Mouse (Mus musculus): ENCODE results near the gene Cyp2d26. TPM values are rescaled to one million over a fixed set of nuclear protein-coding genes. Genes with fewer than 3 reads are reported as not detected.

Cyp2d26 gene
- polyA plus RNA-seq, 1 experiment from 2014 or later = not detected

DNA sequence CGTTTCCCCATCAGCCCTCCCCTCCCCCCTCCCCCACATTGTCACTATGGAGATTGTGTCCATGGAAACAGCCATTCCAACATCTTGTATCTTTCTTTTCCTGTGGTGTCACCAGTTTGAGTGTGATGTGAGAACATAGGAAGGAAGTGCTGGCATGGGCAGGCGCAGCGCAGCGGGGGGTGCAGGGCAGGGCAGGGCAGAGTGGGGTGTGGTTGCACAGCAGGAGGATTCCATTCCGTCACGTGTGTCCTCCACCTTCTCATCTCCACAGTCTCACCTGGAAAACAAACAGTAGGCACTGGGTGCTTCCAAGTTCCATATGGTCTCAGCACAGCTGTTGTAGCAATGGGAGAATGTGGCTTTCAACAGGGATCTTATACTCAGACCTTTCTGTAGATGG is 15.4 kb upstream of the Cyp2d26 start:
- Histone ChIP-seq H3K9ac (ENCODE audit: low read depth, low read length) (no peak overlapping the region), H3K27ac (ENCODE audit: low read depth, low read length) (no peak overlapping the region)
- WGBS = 55% methylated on average over 6 of the region's 6 CpGs

DNA sequence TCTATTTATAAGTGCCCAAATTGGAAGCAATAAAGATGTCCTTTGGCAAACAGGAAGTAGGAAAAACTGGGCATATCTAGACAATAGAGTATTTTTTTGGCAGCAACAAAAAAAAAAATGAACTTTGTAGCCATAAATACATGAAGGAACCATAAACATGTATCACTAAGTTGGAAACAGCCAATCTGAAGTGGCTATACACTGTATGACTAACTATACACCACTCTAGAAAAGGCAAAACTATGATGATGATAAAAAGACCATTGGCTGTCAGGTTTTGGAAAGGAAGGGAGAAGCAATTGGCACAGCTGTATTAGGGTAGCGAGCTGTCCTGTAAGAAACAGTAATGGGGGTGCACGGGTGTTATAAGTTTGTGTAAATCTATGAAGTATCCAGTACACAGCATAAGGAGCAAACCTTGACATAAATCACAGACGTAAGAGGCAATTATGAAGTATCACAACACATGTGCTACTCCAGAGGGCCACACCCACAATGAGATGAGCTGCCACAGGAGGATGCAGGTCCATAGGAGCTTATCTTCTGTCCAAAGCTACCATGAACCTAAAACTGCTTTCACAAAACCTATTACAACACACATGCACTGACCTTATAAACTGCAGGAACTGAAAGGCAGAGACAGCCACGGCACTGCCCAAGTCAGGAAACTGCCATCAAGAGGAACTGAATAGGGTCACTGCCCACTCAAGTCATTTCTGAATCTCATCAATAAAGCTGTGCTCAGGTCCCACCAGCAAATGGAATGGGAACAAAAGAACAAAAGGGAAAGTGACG is 13.1 kb upstream of the Cyp2d26 start:
- Histone ChIP-seq H3K9ac (ENCODE audit: low read depth, low read length) (no peak overlapping the region), H3K4me3 (ENCODE audit: low read length) (no peak overlapping the region), H3K4me2 (ENCODE audit: low read length) (no peak overlapping the region), H3K27ac (ENCODE audit: low read depth, low read length) (no peak overlapping the region), H3K9me3 (ENCODE audit: control insufficient read depth, low read length) (no peaks in the 10 kb centered on the region), H3K4me1 (ENCODE audit: control insufficient read depth, insufficient read depth, low read depth, low read length) (peaks cover 3% of the 10 kb centered on the region; the same call in 1 of the 2 replicates), H3K27me3 (replicated peaks; ENCODE audit: control insufficient read depth, insufficient read depth, low read length) (no peaks in the 10 kb centered on the region), H3K36me3 (ENCODE audit: control insufficient read depth, insufficient read depth, low read length) (no peaks in the 10 kb centered on the region)
- ATAC-seq = no peak
- 77% methylated on average over 5 of the region's 5 CpGs for WGBS

More for the DNA sequence above, 15.4 kb upstream of the Cyp2d26 start:
- Histone ChIP-seq H3K36me3 (ENCODE audit: control insufficient read depth, insufficient read depth, low read length) (no peaks in the 10 kb centered on the region), H3K4me3 (ENCODE audit: low read length) (no peak overlapping the region), H3K4me2 (ENCODE audit: low read length) (no peak overlapping the region), H3K9me3 (ENCODE audit: control insufficient read depth, low read length) (no peaks in the 10 kb centered on the region), H3K27me3 (replicated peaks; ENCODE audit: control insufficient read depth, insufficient read depth, low read length) (no peaks in the 10 kb centered on the region), H3K4me1 (ENCODE audit: control insufficient read depth, insufficient read depth, low read depth, low read length) (peaks cover 3% of the 10 kb centered on the region; the same call in 1 of the 2 replicates)
- ATAC-seq = no peak

DNA sequence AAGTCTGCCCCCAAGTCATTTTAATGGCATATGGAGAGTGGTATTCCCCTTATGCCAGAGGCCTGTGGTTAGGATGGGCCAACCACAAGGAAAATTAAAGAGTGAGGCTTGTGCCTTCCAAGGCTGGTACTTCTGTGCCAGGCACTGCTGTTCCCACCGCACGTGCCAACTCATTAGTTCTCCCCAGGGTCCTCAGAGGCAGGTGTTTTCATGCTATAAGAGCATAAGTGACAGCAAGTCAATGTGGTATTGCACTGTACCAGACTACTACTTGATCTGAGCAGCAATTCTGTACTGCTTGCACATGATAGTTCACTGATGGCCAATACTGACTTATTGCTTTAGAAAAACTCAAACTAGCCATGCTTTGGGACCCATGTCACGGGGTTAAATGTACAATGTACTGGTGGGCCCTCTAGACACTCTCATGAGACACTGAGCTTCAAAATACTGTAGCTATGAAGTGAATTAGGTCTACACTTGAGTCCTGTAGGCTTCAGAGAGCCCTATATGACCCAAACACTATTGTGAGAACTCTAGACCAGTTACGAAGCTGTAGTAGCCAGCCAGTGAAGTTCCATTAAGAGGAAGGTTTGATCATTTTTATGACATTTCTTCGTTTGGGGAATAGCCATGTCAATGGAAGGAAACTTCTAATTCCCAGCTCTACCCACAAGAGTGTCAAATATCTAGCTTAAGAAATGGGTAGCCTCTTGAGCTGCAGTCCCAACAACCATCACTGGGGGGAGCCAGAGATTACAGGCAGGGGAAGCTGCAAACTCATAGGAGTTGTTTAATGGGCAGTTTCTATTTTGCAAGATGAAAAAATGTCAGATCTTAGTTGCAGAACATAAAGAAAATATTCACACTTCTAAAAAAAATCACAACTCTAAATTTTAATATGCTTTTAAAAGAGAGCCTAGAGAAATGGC is 10.9 kb upstream of the Cyp2d26 start:
- no peaks in the 10 kb centered on the region for H3K27me3 ChIP-seq (replicated peaks; ENCODE audit: control insufficient read depth, insufficient read depth, low read length)
- 54% methylated on average over 5 of the region's 5 CpGs for WGBS
- no peak overlapping the region; the same call in 1 of the 2 replicates for H3K27ac ChIP-seq (ENCODE audit: low read depth, low read length)

DNA sequence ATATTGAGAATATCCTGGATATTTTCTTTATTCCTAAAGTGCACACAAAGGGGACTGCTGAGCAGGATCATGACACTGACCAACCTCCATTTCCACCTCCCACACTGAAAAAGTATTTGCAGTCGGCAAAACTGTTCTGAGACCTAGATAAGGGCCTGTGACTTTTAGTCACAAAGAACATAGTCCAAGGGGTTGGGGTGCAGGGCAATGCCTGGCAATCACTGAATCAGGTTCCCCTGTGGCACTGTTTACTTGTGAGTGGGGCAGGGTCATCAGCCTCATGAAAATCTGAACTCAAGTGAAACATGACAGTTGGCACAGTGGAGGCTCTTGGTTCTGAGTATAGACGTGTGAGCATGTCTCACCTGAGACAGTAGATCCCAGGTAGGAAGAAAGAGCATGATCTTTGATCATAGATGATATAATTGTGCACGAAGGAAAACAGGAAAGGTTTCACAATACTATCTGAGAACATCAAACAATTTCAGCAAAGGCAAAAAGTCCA is 1.9 kb upstream of the Cyp2d26 start:
- H3K27ac ChIP-seq (ENCODE audit: low read depth, low read length) = no peak overlapping the region
- no peak overlapping the region for H3K9ac ChIP-seq (ENCODE audit: low read depth, low read length)
- H3K4me1 ChIP-seq (ENCODE audit: control insufficient read depth, insufficient read depth, low read depth, low read length) = no peaks in the 10 kb centered on the region
- ATAC-seq = no peak
- 83% methylated on average over 3 of the region's 3 CpGs for WGBS
- no peak overlapping the region for H3K4me3 ChIP-seq (ENCODE audit: low read length)
- H3K9me3 ChIP-seq (ENCODE audit: control insufficient read depth, low read length) = no peaks in the 10 kb centered on the region
- H3K36me3 ChIP-seq (ENCODE audit: control insufficient read depth, insufficient read depth, low read length) = no peaks in the 10 kb centered on the region
- H3K4me2 ChIP-seq (ENCODE audit: low read length) = no peak overlapping the region
- no peaks in the 10 kb centered on the region for H3K27me3 ChIP-seq (replicated peaks; ENCODE audit: control insufficient read depth, insufficient read depth, low read length)

More for the DNA sequence above, 10.9 kb upstream of the Cyp2d26 start:
- H3K36me3 ChIP-seq (ENCODE audit: control insufficient read depth, insufficient read depth, low read length) = no peaks in the 10 kb centered on the region
- H3K4me1 ChIP-seq (ENCODE audit: control insufficient read depth, insufficient read depth, low read depth, low read length) = peaks cover 3% of the 10 kb centered on the region; the same call in 1 of the 2 replicates
- H3K9ac ChIP-seq (ENCODE audit: low read depth, low read length) = no peak overlapping the region
- H3K4me2 ChIP-seq (ENCODE audit: low read length) = no peak overlapping the region
- ATAC-seq = peak; percentile 56
- H3K4me3 ChIP-seq (ENCODE audit: low read length) = no peak overlapping the region
- no peaks in the 10 kb centered on the region for H3K9me3 ChIP-seq (ENCODE audit: control insufficient read depth, low read length)

DNA sequence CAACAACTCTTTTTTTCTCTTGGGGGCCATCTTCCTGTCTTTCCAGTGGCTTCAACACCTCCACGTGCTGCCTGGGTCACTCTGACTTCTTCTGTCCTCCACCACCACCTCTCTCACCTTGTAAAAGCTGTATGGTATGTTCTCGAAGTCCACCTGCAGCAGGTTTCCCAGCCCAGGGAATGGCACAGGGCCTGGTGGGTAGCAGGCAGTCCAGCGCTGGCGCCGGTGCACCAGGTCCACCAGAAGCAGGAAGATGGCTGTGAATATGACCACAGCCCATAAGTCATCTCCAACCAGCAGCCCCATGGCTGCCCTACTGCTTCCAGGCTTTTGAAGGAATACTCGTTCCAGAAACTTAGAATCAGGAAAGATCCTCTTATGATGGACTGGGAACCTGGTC is 226 bp downstream of the Cyp2d26 start:
- no peaks in the 10 kb centered on the region for H3K9me3 ChIP-seq (ENCODE audit: control insufficient read depth, low read length)
- no peak for ATAC-seq
- 94% methylated on average over 6 of the region's 6 CpGs for WGBS
- H3K9ac ChIP-seq (ENCODE audit: low read depth, low read length) = no peak overlapping the region
- no peak overlapping the region for H3K4me2 ChIP-seq (ENCODE audit: low read length)
- no peaks in the 10 kb centered on the region for H3K36me3 ChIP-seq (ENCODE audit: control insufficient read depth, insufficient read depth, low read length)
- no peaks in the 10 kb centered on the region for H3K4me1 ChIP-seq (ENCODE audit: control insufficient read depth, insufficient read depth, low read depth, low read length)
- H3K27ac ChIP-seq (ENCODE audit: low read depth, low read length) = no peak overlapping the region
- H3K4me3 ChIP-seq (ENCODE audit: low read length) = no peak overlapping the region
- no peaks in the 10 kb centered on the region for H3K27me3 ChIP-seq (replicated peaks; ENCODE audit: control insufficient read depth, insufficient read depth, low read length)

DNA sequence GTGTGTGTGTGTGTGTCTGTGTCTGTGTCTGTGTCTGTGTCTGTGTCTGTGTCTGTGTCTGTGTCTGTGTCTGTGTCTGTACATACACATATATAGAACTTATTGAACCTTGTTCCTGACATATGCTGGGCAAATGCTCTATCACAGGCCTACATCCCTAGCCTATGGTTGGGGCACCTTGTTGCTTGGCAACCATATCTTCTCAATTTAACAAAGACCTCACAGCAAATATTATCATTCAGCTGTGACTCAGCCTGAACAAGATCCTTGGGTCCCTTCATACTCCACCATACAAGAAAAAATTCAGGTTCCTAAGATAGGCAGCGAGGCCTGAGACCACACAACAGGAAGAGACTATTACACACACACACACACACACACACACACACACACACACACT is 640 bp downstream of the Cyp2d26 start:
- no peak for ATAC-seq
- Histone ChIP-seq H3K4me3 (ENCODE audit: low read length) (no peak overlapping the region), H3K36me3 (ENCODE audit: control insufficient read depth, insufficient read depth, low read length) (no peaks in the 10 kb centered on the region), H3K27ac (ENCODE audit: low read depth, low read length) (no peak overlapping the region), H3K4me1 (ENCODE audit: control insufficient read depth, insufficient read depth, low read depth, low read length) (no peaks in the 10 kb centered on the region), H3K4me2 (ENCODE audit: low read length) (no peak overlapping the region), H3K27me3 (replicated peaks; ENCODE audit: control insufficient read depth, insufficient read depth, low read length) (no peaks in the 10 kb centered on the region), H3K9ac (ENCODE audit: low read depth, low read length) (no peak overlapping the region), H3K9me3 (ENCODE audit: control insufficient read depth, low read length) (no peaks in the 10 kb centered on the region)
- WGBS = 88% methylated on average over 1 of the region's 1 CpGs

DNA sequence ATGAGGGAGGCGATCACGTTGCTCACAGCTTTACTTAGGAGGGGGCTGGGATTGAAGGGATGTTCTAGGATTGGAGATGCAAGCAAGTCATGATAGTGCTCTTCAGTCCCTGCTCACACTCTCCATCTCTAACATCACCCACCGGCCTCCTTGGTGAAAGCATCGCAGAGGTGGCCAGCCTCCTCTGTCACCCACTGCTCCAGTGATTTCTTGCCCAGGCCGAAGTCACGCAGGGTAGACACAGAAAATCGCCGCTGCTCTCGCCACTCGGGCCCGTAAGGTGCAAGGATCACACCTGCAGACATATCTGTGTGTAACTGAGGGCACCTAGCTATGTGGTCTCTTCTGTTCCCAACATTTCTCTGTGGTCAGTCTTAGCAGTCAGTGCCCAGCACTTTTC is 1.5 kb downstream of the Cyp2d26 start:
- H3K4me1 ChIP-seq (ENCODE audit: control insufficient read depth, insufficient read depth, low read depth, low read length) = no peaks in the 10 kb centered on the region
- ATAC-seq = no peak
- H3K4me3 ChIP-seq (ENCODE audit: low read length) = no peak overlapping the region
- no peak overlapping the region for H3K9ac ChIP-seq (ENCODE audit: low read depth, low read length)
- no peak overlapping the region for H3K27ac ChIP-seq (ENCODE audit: low read depth, low read length)
- H3K4me2 ChIP-seq (ENCODE audit: low read length) = no peak overlapping the region
- H3K9me3 ChIP-seq (ENCODE audit: control insufficient read depth, low read length) = no peaks in the 10 kb centered on the region
- no peaks in the 10 kb centered on the region for H3K36me3 ChIP-seq (ENCODE audit: control insufficient read depth, insufficient read depth, low read length)
- no peaks in the 10 kb centered on the region for H3K27me3 ChIP-seq (replicated peaks; ENCODE audit: control insufficient read depth, insufficient read depth, low read length)
- WGBS = 94% methylated on average over 11 of the region's 11 CpGs

DNA sequence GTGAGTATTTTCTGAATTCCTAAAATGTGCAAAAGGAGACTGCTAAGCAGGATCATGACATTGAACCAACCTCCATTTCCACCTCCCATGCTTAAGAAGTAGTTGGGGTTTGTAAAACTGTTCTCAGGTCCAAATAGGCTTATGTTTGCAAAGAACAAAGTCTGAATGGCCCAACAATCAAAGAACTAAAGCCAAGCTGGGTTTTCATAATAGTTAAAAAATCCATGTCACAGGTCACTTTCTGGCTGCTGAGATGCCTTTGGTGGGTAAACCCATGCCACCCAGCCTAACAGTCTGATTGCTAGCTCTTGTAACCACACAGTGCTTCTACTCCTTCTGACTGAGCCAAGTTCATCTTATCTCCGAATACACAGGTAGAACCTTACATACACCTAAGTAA is 9.5 kb downstream of the Cyp2d26 start:
- Histone ChIP-seq H3K27me3 (replicated peaks; ENCODE audit: control insufficient read depth, insufficient read depth, low read length) (no peaks in the 10 kb centered on the region), H3K27ac (ENCODE audit: low read depth, low read length) (no peak overlapping the region), H3K9me3 (ENCODE audit: control insufficient read depth, low read length) (no peaks in the 10 kb centered on the region), H3K9ac (ENCODE audit: low read depth, low read length) (no peak overlapping the region), H3K36me3 (ENCODE audit: control insufficient read depth, insufficient read depth, low read length) (no peaks in the 10 kb centered on the region), H3K4me3 (ENCODE audit: low read length) (no peak overlapping the region), H3K4me1 (ENCODE audit: control insufficient read depth, insufficient read depth, low read depth, low read length) (no peaks in the 10 kb centered on the region), H3K4me2 (ENCODE audit: low read length) (no peak overlapping the region)
- WGBS = 94% methylated on average over 1 of the region's 1 CpGs
- no peak for ATAC-seq

DNA sequence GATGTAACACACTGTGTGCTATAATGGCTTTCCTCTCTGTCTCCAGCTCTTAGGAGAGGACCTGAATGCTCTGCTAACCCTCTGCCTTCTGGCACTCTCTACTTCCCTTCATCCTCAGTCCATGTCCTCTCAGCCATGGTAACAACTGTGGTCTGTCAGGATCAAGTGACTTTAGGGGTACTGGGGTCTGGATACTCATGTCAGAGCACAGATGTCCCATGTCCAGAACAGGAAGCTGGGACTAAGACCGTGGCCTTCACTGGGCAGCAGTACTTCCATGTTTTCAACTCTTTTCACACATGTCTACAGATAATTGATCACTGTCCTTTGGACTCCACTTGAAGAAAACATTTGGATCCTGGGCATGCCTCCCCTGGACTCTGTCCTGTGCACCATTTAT is 10.3 kb downstream of the Cyp2d26 start:
- WGBS = 90% methylated on average over 1 of the region's 1 CpGs

More for the DNA sequence above, 10.3 kb downstream of the Cyp2d26 start:
- ATAC-seq = no peak
- no peak overlapping the region for H3K27ac ChIP-seq (ENCODE audit: low read depth, low read length)
- H3K4me2 ChIP-seq (ENCODE audit: low read length) = no peak overlapping the region
- no peaks in the 10 kb centered on the region for H3K9me3 ChIP-seq (ENCODE audit: control insufficient read depth, low read length)
- no peaks in the 10 kb centered on the region for H3K4me1 ChIP-seq (ENCODE audit: control insufficient read depth, insufficient read depth, low read depth, low read length)
- no peaks in the 10 kb centered on the region for H3K27me3 ChIP-seq (replicated peaks; ENCODE audit: control insufficient read depth, insufficient read depth, low read length)
- H3K36me3 ChIP-seq (ENCODE audit: control insufficient read depth, insufficient read depth, low read length) = no peaks in the 10 kb centered on the region
- H3K4me3 ChIP-seq (ENCODE audit: low read length) = no peak overlapping the region
- H3K9ac ChIP-seq (ENCODE audit: low read depth, low read length) = no peak overlapping the region
